Mouse (Mus musculus): ENCODE results near the gene G0s2.

G0s2 gene

GRCm38 (mm10) chr1:193252616-193253015 is 20.4 kb downstream of the G0s2 start:
- peak; percentile 23 for DNase-seq (ENCODE audit: low spot score)

DNA sequence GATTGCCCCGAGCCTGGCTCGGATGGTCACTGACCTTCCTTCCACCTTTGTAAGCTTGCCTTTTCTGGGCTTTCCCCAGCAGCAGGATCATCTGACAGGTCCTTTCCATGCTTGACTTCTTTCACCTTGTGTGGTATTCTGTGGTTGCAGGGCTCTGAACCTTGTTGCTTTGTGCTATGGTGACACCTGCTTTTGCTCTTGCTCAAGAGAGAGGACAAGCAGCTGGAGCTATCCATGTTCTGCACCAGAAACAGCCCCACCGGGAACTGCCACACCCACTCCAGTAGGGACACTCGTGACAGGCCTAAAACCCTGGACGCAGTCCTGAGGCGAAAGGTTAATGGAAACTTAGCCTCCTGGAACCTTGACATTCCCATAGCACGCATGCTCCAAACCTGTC is 21.6 kb downstream of the G0s2 start:
- DNase-seq (ENCODE audit: low spot score): no peak

GRCm38 (mm10) chr1:193250026-193250425 is 23.0 kb downstream of the G0s2 start:
- DNase-seq (ENCODE audit: low spot score): no peak

DNA sequence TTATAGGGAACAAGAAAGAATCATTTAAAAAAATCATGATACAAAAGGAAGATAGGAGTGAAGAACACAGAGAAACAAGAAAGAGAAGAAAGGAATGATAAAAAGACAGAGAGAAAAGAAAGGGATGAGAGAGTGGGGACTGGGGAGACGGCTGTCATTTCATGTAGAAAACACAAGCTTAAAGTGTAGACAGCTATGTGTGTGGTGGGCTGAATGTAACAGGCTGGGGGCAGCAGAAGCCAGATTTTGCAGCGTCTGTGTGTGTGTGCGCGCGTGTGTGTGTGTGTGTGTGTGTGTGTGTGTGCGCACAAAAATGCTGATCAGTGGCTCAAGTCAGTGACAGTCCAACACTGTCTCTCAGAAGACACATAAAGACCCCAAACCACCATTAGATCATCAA is 28.8 kb downstream of the G0s2 start:
- no peak for DNase-seq (ENCODE audit: low spot score)

DNA sequence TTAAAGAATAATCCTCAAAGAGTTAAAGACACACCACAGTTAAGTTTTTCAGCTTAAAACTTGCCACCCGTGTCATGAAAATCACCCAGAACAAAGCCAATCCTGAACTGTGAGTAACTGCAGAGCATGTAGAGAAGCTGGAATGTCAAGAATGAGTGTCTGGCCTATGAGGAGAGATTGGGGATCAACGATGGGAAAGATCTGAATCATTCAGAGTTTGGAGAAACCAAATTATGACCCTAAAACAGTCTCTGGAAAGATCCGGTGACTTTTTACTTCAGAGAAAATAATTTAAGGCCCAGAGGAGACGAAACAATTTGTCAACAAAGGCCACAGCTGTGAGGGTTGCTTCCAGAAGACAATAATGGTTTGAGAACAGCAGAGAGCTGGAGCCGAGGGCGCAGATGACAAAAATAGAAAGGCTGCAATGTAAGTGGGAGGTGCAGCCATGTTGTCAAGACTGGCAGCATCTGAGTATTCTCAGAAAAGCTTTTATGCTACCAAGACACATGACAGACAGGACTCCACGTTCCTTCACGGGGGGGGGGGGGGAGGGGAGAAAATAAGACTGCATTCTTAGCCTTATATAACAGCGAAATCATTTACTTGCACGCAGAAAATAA is 29.3 kb downstream of the G0s2 start:
- no peak for DNase-seq (ENCODE audit: low spot score)

DNA sequence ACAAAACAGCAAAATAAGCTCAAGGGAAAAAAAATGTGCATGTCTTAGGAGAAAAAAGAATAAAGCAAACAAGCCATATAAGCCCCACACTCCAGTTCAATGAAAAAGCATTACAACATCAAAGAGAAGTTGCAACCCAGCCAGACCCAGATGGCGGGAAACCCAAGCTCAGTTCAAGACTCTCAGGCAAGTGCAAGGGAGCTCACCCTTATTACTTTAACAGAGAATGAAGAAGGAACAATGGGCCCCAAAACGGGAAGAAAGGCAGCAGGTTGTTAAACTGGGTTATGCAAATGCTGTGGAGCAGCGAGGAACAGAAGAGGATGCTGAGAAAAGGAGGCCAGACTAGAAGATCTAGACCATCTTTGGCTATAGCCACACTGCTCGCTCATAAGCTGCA is 30.2 kb downstream of the G0s2 start:
- no peak for DNase-seq (ENCODE audit: low spot score)

GRCm38 (mm10) chr1:193242238-193242637 is 30.8 kb downstream of the G0s2 start:
- DNase-seq (ENCODE audit: low spot score): no peak

GRCm38 (mm10) chr1:193241436-193241835 is 31.6 kb downstream of the G0s2 start:
- no peak for DNase-seq (ENCODE audit: low spot score)

DNA sequence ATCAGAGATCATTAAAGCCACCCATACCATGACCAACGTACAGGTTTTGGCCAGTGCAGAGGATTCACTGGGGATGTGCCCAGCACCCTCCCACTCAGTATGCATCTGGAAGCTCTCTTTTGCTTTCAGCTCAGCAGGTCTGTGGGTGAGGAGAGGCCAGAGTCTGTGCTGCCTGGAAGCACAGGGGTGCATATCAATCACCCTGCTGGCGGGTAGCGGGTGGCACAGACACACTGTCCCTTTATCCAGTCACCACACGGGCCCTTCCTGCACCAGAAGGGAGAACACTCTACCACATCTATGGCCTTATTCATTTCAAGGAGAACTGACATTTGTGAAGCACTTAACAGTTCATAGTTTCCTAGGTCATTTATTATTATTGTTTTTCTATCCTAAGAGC is 34.6 kb downstream of the G0s2 start:
- DNase-seq (ENCODE audit: low spot score): no peak

DNA sequence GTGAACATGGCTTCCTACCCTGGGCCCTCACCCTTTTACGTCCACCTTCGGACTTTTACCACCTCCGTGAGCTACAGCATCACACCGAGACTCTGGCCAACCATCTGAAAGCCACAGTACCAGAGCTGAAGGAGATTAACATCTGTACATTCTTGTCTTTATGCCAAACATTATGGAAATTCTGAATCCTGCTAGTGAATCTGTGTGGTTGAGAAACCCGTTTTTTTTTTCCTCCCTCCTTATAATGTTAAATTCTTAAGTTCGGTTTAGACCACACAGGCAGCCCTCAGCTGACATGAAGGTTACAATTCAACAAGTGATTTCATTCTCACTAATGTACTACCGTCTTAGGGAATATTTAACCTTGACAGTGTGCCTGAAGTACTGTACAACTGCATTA is 38.1 kb downstream of the G0s2 start:
- DNase-seq (ENCODE audit: low spot score): no peak

DNA sequence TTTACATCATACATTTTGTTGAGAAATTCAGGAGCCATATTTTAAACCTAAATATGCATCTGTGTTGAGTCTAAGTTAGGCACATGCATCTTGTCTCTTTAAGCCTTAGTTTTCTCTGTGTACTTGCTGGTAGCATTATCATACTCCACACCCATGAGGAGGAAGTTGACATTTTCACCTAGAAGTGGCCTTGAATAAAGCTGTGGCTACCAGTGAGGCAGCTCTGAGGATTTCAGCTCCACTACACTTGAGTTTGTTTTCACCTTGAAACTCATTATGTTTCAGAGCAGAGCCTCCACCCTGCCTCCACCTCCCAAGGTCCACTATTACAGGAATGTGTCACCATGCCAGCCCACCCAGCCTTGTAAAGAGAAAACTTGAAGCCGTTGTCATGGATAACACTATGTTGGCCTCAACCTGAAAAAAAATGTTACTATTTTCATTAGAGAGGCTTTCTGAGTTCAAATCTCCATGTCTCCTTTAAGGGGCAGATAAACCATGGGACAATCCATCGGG is 38.8 kb downstream of the G0s2 start:
- no peak for DNase-seq (ENCODE audit: low spot score)

GRCm38 (mm10) chr1:193232732-193233131 is 40.3 kb downstream of the G0s2 start:
- no peak for DNase-seq (ENCODE audit: low spot score)

GRCm38 (mm10) chr1:193230935-193231334 is 42.1 kb downstream of the G0s2 start:
- no peak for DNase-seq (ENCODE audit: low spot score)

GRCm38 (mm10) chr1:193230531-193230930 is 42.5 kb downstream of the G0s2 start:
- no peak for DNase-seq (ENCODE audit: low spot score)

GRCm38 (mm10) chr1:193229570-193229969 is 43.4 kb downstream of the G0s2 start:
- DNase-seq (ENCODE audit: low spot score): no peak

- no peak for DNase-seq (ENCODE audit: low spot score)
Measured at GRCm38 (mm10) chr1:193227537-193227936, 45.5 kb downstream of the G0s2 start.

DNA sequence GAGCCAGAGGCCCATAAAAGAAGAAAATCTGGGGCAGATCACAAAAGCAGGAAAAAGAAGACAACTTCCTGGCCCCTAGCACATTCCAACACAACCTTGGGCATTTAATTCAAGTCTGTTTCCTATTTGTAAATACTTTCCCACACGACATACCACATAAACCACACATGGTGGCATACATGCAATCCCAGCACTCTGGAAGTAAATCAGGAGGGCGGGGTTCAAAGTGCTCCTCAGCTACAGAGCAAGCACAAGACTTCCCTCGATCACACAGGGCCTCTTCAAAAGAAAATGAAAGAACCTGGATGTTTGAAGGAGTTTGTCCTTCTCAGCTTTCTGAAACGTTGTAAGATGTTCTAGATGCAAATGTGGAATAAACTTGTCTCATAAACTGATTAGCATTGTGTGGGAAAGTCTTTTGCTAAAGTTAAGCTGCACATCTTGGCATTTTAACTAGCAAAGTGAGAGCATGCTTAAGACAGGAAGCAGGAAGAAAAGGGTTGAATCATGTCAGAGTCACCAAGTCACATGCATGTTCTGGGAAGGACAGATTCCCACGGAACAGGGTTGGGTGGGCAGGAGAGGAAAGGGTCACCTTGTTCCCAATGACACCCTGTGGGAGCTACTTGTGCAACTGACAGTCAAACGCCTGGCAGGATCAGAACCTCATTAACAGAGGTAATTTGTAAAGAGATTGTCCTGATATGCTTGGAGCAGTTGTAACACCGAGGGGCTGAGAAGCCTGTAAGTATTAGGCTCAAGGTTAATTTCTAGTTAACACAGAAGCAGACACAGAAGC is 46.1 kb downstream of the G0s2 start:
- no peak for DNase-seq (ENCODE audit: low spot score)

GRCm38 (mm10) chr1:193226114-193226513 is 46.9 kb downstream of the G0s2 start:
- DNase-seq (ENCODE audit: low spot score): no peak

DNA sequence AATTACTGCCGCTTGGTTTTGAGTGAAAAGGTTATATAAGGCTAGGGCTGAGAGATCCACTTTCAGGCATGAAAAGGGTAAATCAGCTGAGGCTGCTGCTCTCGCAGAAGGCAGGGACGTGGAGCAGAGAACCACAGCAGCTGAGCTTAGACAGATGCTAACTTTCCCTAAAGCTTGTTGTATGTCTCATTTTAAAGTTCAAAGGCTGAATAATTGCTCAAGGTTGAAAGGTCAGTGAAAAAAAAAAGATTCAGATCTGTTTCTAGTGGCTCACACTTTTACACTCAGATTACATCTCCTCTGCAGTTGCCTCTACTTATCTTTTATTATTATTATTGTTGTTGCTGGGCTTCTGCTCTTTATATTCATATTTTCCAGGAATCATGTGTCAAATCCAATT is 47.5 kb downstream of the G0s2 start:
- DNase-seq (ENCODE audit: low spot score): peak; percentile 56
